Mouse (Mus musculus): ENCODE measurements around the gene Dscam. TPM values are rescaled to one million over a fixed set of nuclear protein-coding genes. Genes with fewer than 3 reads are reported as not detected.

The Dscam gene
- polyA plus RNA-seq, 1 experiment, result under 0.01 TPM

DNA sequence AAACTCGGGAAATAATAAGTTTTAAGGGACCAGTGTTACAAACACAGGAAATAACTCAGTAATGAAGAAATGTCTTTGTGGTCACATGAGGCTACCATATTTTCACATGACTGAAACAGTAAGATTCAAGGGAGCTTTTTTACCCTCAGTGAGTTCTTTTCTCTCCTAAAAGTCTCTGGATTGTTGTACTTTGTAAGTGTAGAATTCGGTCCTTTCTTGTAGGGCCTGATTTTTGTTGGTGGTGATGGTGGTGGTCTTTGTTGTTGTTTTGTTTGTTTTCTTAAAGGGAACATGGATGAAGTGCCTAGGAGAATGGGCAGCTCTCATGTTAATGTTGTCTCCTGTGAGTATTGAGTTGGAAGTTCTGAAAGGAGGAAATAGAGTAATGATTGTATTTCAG is 33.0 kb upstream of the Dscam start:
- H3K4me2 ChIP-seq (ENCODE audit: low read depth), result no peak overlapping the region
- no peaks in the 10 kb centered on the region for H3K36me3 ChIP-seq (ENCODE audit: control insufficient read depth, insufficient read depth)
- TF ChIP-seq CEBPB (IDR thresholded peaks at IDR 0.05; ENCODE audit: insufficient read depth, poor library complexity, severe bottlenecking) (no peak), REST (IDR thresholded peaks at IDR 0.05; ENCODE audit: insufficient read depth, insufficient read length) (no peak), MAX (IDR thresholded peaks at IDR 0.05; ENCODE audit: low read depth) (no peak)
- no peaks in the 10 kb centered on the region for H3K27me3 ChIP-seq (ENCODE audit: control insufficient read depth, insufficient read depth, insufficient read length)
- no peaks in the 10 kb centered on the region for H3K79me2 ChIP-seq (ENCODE audit: control insufficient read depth, insufficient read depth)
- no peak overlapping the region for H3ac ChIP-seq (ENCODE audit: control insufficient read depth, insufficient read length)
- H3K4me3 ChIP-seq, result no peak overlapping the region

DNA sequence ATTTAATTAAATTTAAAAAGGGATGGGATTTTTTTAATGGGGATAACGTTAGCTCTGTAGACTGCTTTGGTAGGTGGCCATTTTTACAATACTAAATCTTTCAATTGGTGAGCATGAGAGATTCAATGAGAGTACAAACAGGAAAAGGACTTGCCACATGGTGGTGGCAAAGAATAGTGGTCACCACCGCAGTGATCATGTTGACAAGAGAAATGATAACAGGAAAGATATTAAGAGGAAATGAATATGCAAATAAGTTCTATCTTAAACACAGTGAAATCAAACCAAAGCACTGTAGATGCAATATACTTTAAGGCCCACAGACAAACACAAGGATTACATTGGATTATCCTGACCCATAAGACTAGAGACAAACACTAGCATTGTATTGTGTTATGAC is 24.1 kb upstream of the Dscam start:
- H3K4me3 ChIP-seq, result no peak overlapping the region
- no peak for TF ChIP-seq REST (IDR thresholded peaks at IDR 0.05; ENCODE audit: insufficient read depth, insufficient read length)
- no peak for TF ChIP-seq TCF12 (IDR thresholded peaks at IDR 0.05; ENCODE audit: insufficient read depth, poor library complexity, severe bottlenecking)
- no peak for TF ChIP-seq SRF (IDR thresholded peaks at IDR 0.05; ENCODE audit: control insufficient read depth, insufficient read length, low read depth)
- TF ChIP-seq E2F4 (IDR thresholded peaks at IDR 0.05; ENCODE audit: insufficient read depth), result no peak
- no peak for TF ChIP-seq MYOG (IDR thresholded peaks at IDR 0.05; ENCODE audit: control insufficient read depth in 1 of 3, insufficient read depth in 1 of 3, insufficient read length in 2 of 3, low read depth in 2 of 3)
- no peaks in the 10 kb centered on the region for H3K79me2 ChIP-seq (ENCODE audit: control insufficient read depth, insufficient read depth)
- H3K4me2 ChIP-seq (ENCODE audit: low read depth), result no peak overlapping the region
- H3K36me3 ChIP-seq (ENCODE audit: control insufficient read depth, insufficient read depth), result no peaks in the 10 kb centered on the region
- no peaks in the 10 kb centered on the region for H3K27me3 ChIP-seq (ENCODE audit: control insufficient read depth, insufficient read depth, insufficient read length)
- H3ac ChIP-seq (ENCODE audit: control insufficient read depth, insufficient read length), result no peak overlapping the region

DNA sequence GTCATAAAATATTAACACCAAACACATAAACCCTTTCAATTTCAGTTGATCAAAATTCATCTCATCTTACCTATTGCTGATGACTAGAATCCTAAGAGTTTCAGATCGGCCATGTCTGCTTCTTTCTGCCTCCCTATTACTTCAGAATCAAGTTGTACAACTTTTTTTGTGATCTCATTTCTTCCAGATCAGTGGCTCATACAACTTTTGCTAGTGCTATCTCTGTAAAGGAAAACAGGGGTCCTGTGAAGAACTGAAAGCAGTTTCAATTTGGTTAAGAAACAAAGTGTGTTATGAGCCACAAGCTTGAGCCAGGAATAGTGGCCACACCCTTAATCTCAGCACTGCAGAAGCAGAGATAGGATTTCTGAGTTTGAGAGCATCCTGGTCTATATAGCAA is 23.6 kb upstream of the Dscam start:
- H3K4me2 ChIP-seq (ENCODE audit: low read depth), result no peak overlapping the region
- no peaks in the 10 kb centered on the region for H3K36me3 ChIP-seq (ENCODE audit: control insufficient read depth, insufficient read depth)
- no peak for TF ChIP-seq REST (IDR thresholded peaks at IDR 0.05; ENCODE audit: insufficient read depth, insufficient read length)
- TF ChIP-seq E2F4 (IDR thresholded peaks at IDR 0.05; ENCODE audit: insufficient read depth), result no peak
- TF ChIP-seq POLR2A (IDR thresholded peaks at IDR 0.05; ENCODE audit: insufficient read length, low read depth), result no peak
- no peak for TF ChIP-seq MAX (IDR thresholded peaks at IDR 0.05; ENCODE audit: low read depth)
- no peak for TF ChIP-seq USF1 (IDR thresholded peaks at IDR 0.05; ENCODE audit: low read depth)
- no peak for TF ChIP-seq MYOG (IDR thresholded peaks at IDR 0.05; ENCODE audit: control insufficient read depth in 1 of 3, insufficient read depth in 1 of 3, insufficient read length in 2 of 3, low read depth in 2 of 3)
- no peak overlapping the region for H3ac ChIP-seq (ENCODE audit: control insufficient read depth, insufficient read length)
- H3K27me3 ChIP-seq (ENCODE audit: control insufficient read depth, insufficient read depth, insufficient read length), result no peaks in the 10 kb centered on the region
- H3K4me3 ChIP-seq, result no peak overlapping the region
- H3K79me2 ChIP-seq (ENCODE audit: control insufficient read depth, insufficient read depth), result no peaks in the 10 kb centered on the region

DNA sequence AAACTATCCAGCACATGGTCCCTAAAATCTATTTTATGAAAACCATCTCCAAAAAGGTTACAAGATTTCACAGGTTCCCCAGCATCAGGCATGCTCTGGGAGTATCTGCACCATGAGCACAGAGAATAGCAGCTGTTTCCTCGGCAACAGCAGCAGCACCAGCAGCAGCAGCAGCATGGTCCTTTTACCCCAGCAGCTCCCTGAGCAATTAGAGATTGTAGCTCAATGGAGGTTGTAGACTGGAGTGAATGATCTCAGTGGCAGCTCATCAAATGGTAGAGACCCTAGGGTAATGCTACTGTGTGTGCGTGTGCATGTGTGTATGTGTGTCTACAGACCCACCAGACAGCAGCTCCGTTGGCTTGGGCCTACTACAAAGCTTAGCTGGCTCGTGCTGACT is 21.7 kb upstream of the Dscam start:
- Histone ChIP-seq H3K4me3 (no peak overlapping the region), H3K27me3 (ENCODE audit: control insufficient read depth, insufficient read depth, insufficient read length) (no peaks in the 10 kb centered on the region), H3K79me2 (ENCODE audit: control insufficient read depth, insufficient read depth) (no peaks in the 10 kb centered on the region), H3K4me2 (ENCODE audit: low read depth) (no peak overlapping the region), H3K36me3 (ENCODE audit: control insufficient read depth, insufficient read depth) (no peaks in the 10 kb centered on the region), H3ac (ENCODE audit: control insufficient read depth, insufficient read length) (no peak overlapping the region)
- TF ChIP-seq TCF3 (IDR thresholded peaks at IDR 0.05; ENCODE audit: insufficient read length, low read depth), result no peak
- no peak for TF ChIP-seq MYOD1 (IDR thresholded peaks at IDR 0.05; ENCODE audit: control insufficient read depth in 1 of 3, insufficient read length in 2 of 3, low read depth in 2 of 3)
- no peak for TF ChIP-seq REST (IDR thresholded peaks at IDR 0.05; ENCODE audit: insufficient read depth, insufficient read length)
- no peak for TF ChIP-seq POLR2AphosphoS2 (IDR thresholded peaks at IDR 0.05; ENCODE audit: insufficient read length, low read depth)
- TF ChIP-seq E2F4 (IDR thresholded peaks at IDR 0.05; ENCODE audit: insufficient read depth), result no peak
- no peak for TF ChIP-seq CEBPB (IDR thresholded peaks at IDR 0.05; ENCODE audit: insufficient read depth, poor library complexity, severe bottlenecking)
- TF ChIP-seq TCF12 (IDR thresholded peaks at IDR 0.05; ENCODE audit: insufficient read depth, poor library complexity, severe bottlenecking), result no peak
- no peak for TF ChIP-seq POLR2A (IDR thresholded peaks at IDR 0.05; ENCODE audit: insufficient read length, low read depth)
- TF ChIP-seq MYOG (IDR thresholded peaks at IDR 0.05; ENCODE audit: control insufficient read depth in 1 of 3, insufficient read depth in 1 of 3, insufficient read length in 2 of 3, low read depth in 2 of 3), result no peak
- no peak for TF ChIP-seq MAX (IDR thresholded peaks at IDR 0.05; ENCODE audit: low read depth)
- TF ChIP-seq USF1 (IDR thresholded peaks at IDR 0.05; ENCODE audit: low read depth), result no peak
- no peak for TF ChIP-seq SRF (IDR thresholded peaks at IDR 0.05; ENCODE audit: control insufficient read depth, insufficient read length, low read depth)

DNA sequence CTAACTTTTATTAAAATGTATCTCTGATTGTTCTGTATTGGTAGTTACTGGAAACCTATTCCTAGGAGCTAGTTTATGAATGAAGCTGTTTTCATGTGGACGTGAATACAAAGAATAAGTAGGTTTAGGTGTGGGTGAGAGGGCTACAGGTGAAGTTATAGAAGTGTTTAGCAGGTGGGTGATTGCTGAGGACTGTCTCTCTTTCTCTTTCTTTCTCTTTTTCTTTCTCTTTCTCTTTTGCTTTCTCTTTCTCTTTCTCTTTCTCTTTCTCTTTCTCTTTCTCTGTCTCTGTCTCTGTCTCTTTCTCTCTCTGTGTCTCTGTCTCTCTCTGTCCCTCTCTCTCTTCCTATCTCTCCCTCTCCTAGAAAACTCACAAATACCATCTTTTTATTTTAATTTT is 20.1 kb upstream of the Dscam start:
- TF ChIP-seq CEBPB (IDR thresholded peaks at IDR 0.05; ENCODE audit: insufficient read depth, poor library complexity, severe bottlenecking) (no peak), REST (IDR thresholded peaks at IDR 0.05; ENCODE audit: insufficient read depth, insufficient read length) (no peak), TCF3 (IDR thresholded peaks at IDR 0.05; ENCODE audit: insufficient read length, low read depth) (no peak), POLR2AphosphoS2 (IDR thresholded peaks at IDR 0.05; ENCODE audit: insufficient read length, low read depth) (no peak)
- no peak overlapping the region for H3K4me3 ChIP-seq
- no peaks in the 10 kb centered on the region for H3K27me3 ChIP-seq (ENCODE audit: control insufficient read depth, insufficient read depth, insufficient read length)
- no peak overlapping the region for H3K4me2 ChIP-seq (ENCODE audit: low read depth)
- H3K79me2 ChIP-seq (ENCODE audit: control insufficient read depth, insufficient read depth), result no peaks in the 10 kb centered on the region
- H3ac ChIP-seq (ENCODE audit: control insufficient read depth, insufficient read length), result no peak overlapping the region
- no peaks in the 10 kb centered on the region for H3K36me3 ChIP-seq (ENCODE audit: control insufficient read depth, insufficient read depth)

DNA sequence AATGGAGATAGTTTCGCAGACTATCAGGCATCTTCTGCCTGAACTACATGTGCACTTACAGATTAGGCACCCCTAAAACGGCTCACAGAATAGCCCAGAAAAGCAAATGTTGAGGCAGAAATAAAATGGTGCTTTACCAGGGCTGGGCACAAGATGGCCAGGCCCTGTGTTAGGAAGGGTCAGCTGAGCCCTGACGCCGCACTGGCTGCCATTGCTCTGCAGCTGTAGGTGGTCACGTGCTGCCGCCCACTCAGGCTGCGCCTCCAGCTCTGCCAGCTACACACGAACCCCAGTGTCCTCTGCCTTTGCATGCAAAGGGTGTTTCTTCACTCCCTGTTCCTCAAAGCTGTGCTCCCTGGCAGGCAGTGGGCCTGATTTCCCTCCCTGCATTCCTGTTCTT is 948 bp upstream of the Dscam start:
- no peak overlapping the region for H3K4me2 ChIP-seq (ENCODE audit: low read depth)
- H3ac ChIP-seq (ENCODE audit: control insufficient read depth, insufficient read length), result no peak overlapping the region
- no peak overlapping the region for H3K4me3 ChIP-seq
- no peaks in the 10 kb centered on the region for H3K36me3 ChIP-seq (ENCODE audit: control insufficient read depth, insufficient read depth)
- no peaks in the 10 kb centered on the region for H3K27me3 ChIP-seq (ENCODE audit: control insufficient read depth, insufficient read depth, insufficient read length)
- TF ChIP-seq REST (IDR thresholded peaks at IDR 0.05; ENCODE audit: insufficient read depth, insufficient read length) (no peak), POLR2A (IDR thresholded peaks at IDR 0.05; ENCODE audit: insufficient read length, low read depth) (no peak), POLR2AphosphoS2 (IDR thresholded peaks at IDR 0.05; ENCODE audit: insufficient read length, low read depth) (no peak), E2F4 (IDR thresholded peaks at IDR 0.05; ENCODE audit: insufficient read depth) (no peak), TCF3 (IDR thresholded peaks at IDR 0.05; ENCODE audit: insufficient read length, low read depth) (no peak), TCF12 (IDR thresholded peaks at IDR 0.05; ENCODE audit: insufficient read depth, poor library complexity, severe bottlenecking) (no peak), MYOG (IDR thresholded peaks at IDR 0.05; ENCODE audit: control insufficient read depth in 1 of 3, insufficient read depth in 1 of 3, insufficient read length in 2 of 3, low read depth in 2 of 3) (no peak), SRF (IDR thresholded peaks at IDR 0.05; ENCODE audit: control insufficient read depth, insufficient read length, low read depth) (no peak), USF1 (IDR thresholded peaks at IDR 0.05; ENCODE audit: low read depth) (no peak), MAX (IDR thresholded peaks at IDR 0.05; ENCODE audit: low read depth) (no peak)
- H3K79me2 ChIP-seq (ENCODE audit: control insufficient read depth, insufficient read depth), result no peaks in the 10 kb centered on the region

Measured in myocyte (in vitro differentiated cells).